Mouse (Mus musculus): ENCODE measurements around the gene Jade2. TPM values are rescaled to one million over a fixed set of nuclear protein-coding genes. Genes with fewer than 3 reads are reported as not detected.

Jade2 gene
- polyA plus RNA-seq, 1 experiment from 2014 or later = 0.52 TPM

DNA sequence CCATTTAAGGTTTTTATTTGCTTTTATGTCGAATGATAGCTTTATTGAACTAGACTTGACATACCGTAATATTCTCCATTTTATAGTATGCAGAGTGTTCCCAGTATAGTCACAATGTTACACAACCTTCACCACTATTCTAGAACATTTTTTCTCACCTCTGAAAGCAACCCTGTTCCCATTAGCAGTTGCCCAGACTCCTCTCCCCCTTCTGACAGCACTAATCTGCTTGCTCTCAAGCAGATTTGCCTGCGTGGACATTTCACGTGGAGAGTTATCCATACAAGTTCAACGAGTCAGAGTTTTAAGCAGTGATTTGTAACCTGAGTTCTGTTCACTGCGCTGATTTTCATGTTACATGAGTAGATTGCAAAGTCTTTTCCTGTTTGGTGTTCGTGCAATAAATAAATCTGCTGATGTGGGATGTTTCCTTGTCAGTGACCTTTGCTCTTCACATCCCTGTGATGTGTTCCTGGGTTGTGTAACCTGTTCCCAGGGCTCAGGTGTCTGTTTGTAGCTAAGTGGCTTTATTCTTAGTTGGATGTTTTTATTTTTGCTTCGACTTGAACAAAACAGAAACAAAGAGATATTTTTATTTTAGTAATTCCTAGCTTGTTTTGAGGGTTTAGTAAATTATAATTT lies 89.8 kb downstream of the Jade2 start:
- Histone ChIP-seq H3K27me3 (ENCODE audit: control insufficient read depth, insufficient read depth, low read length) (no peaks in the 10 kb centered on the region), H3K9me3 (replicated peaks; ENCODE audit: control insufficient read depth, low read length) (no peaks in the 10 kb centered on the region), H3K4me3 (ENCODE audit: low read depth, low read length) (no peak overlapping the region), H3K4me2 (ENCODE audit: low read depth, low read length) (no peak overlapping the region), H3K36me3 (replicated peaks; ENCODE audit: control insufficient read depth, insufficient read depth, low read depth, low read length) (no peaks in the 10 kb centered on the region), H3K9ac (replicated peaks; ENCODE audit: low read length) (no peak overlapping the region), H3K4me1 (ENCODE audit: control insufficient read depth, insufficient read depth, low read length) (no peaks in the 10 kb centered on the region), H3K27ac (replicated peaks; ENCODE audit: low read depth, low read length) (no peak overlapping the region)
- no peak for DNase-seq (ENCODE audit: low spot score)
- no peak for ATAC-seq (replicated peaks; ENCODE audit: insufficient number of reproducible peaks, low FRiP score, low TSS enrichment, low read depth)
- WGBS = 80% methylated on average over 8 of the region's 8 CpGs

DNA sequence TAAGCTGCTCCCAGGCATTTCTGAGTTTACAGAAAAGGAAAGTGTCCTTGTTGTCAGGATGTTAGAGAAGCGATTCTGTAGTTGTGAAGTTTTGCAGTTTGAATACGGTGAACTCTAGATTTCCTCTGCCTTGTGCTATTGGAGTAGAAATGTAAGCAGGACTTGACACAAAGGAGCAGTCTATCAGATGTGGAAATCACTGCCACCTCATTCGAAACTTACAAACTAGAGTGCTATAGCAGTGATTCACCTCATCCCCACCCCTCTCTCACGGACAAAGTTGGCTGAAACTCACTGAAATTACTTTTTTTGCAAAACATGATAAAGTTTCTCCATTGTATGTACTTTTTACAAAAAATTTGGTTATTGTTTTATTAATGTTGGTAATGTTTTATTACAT lies 92.6 kb downstream of the Jade2 start:
- H3K9me3 ChIP-seq (replicated peaks; ENCODE audit: control insufficient read depth, low read length) = no peaks in the 10 kb centered on the region
- no peak overlapping the region for H3K4me3 ChIP-seq (ENCODE audit: low read depth, low read length)
- ATAC-seq (replicated peaks; ENCODE audit: insufficient number of reproducible peaks, low FRiP score, low TSS enrichment, low read depth) = no peak
- WGBS = 86% methylated on average over 4 of the region's 4 CpGs
- no peaks in the 10 kb centered on the region for H3K4me1 ChIP-seq (ENCODE audit: control insufficient read depth, insufficient read depth, low read length)
- H3K9ac ChIP-seq (replicated peaks; ENCODE audit: low read length) = no peak overlapping the region
- no peak overlapping the region for H3K27ac ChIP-seq (replicated peaks; ENCODE audit: low read depth, low read length)
- no peak for DNase-seq (ENCODE audit: low spot score)
- no peaks in the 10 kb centered on the region for H3K36me3 ChIP-seq (replicated peaks; ENCODE audit: control insufficient read depth, insufficient read depth, low read depth, low read length)
- H3K4me2 ChIP-seq (ENCODE audit: low read depth, low read length) = no peak overlapping the region; the same call in 1 of the 2 replicates
- no peaks in the 10 kb centered on the region for H3K27me3 ChIP-seq (ENCODE audit: control insufficient read depth, insufficient read depth, low read length)

DNA sequence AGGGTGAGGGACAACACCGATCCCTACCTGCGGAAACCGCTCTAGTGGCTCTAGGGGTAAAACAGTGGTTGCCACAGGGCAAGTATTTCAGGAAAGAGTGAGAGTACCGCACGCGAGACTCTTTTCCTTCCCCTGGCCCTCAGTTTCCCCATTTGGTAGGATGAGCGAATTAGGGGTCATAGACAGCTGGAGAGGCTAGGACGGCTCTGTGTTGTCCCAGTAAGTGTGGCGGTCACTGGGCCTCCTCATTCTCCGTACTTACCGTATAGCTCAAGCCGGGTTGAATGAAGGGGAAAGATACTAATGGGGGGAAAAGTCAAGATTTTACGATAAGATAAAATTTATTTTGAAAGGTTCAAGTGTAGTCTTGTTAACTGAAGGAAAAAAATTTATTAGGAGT lies 93.5 kb downstream of the Jade2 start:
- Histone ChIP-seq H3K9ac (replicated peaks; ENCODE audit: low read length) (peak overlapping the region; percentile 70), H3K4me2 (ENCODE audit: low read depth, low read length) (peak overlapping the region; percentile 91), H3K27me3 (ENCODE audit: control insufficient read depth, insufficient read depth, low read length) (no peaks in the 10 kb centered on the region), H3K4me1 (ENCODE audit: control insufficient read depth, insufficient read depth, low read length) (no peaks in the 10 kb centered on the region), H3K9me3 (replicated peaks; ENCODE audit: control insufficient read depth, low read length) (no peaks in the 10 kb centered on the region), H3K36me3 (replicated peaks; ENCODE audit: control insufficient read depth, insufficient read depth, low read depth, low read length) (no peaks in the 10 kb centered on the region), H3K27ac (replicated peaks; ENCODE audit: low read depth, low read length) (no peak overlapping the region), H3K4me3 (ENCODE audit: low read depth, low read length) (peak overlapping the region; percentile 61)
- no peak for DNase-seq (ENCODE audit: low spot score)
- 8% methylated on average over 13 of the region's 13 CpGs for WGBS
- ATAC-seq (replicated peaks; ENCODE audit: insufficient number of reproducible peaks, low FRiP score, low TSS enrichment, low read depth) = no peak

Other genes with a start within 250 kb of the Jade2 start
- 169 and 174 TPM in 2 replicates for gene Nhp2, start 237.9 kb downstream of the Jade2 start, polyA plus RNA-seq (2014; fragmentation: Nextera tagmentation; extraction: Ambion mirVana)
- gene Rmnd5b, start 221.8 kb downstream of the Jade2 start, polyA plus RNA-seq (2014; fragmentation: Nextera tagmentation; extraction: Ambion mirVana) = 36.0 and 39.0 TPM in 2 replicates
- 7.4 and 10.2 TPM in 2 replicates for gene N4bp3, start 206.8 kb downstream of the Jade2 start, polyA plus RNA-seq (2014; fragmentation: Nextera tagmentation; extraction: Ambion mirVana)
- gene D930048N14Rik, start 206.7 kb downstream of the Jade2 start, polyA plus RNA-seq (2014; fragmentation: Nextera tagmentation; extraction: Ambion mirVana) = 0.88 and 1.1 TPM in 2 replicates
- 100 and 107 TPM in 2 replicates for gene 0610009B22Rik, start 168.8 kb downstream of the Jade2 start, polyA plus RNA-seq (2014; fragmentation: Nextera tagmentation; extraction: Ambion mirVana)
- gene Sec24a, start 94.0 kb downstream of the Jade2 start, polyA plus RNA-seq (2014; fragmentation: Nextera tagmentation; extraction: Ambion mirVana) = 10.5 and 11.5 TPM in 2 replicates
- gene Sar1b, start 94.0 kb downstream of the Jade2 start, polyA plus RNA-seq (2014; fragmentation: Nextera tagmentation; extraction: Ambion mirVana) = 104 and 108 TPM in 2 replicates
- 142 and 147 TPM in 2 replicates for gene Cdkn2aipnl, start 110.0 kb upstream of the Jade2 start, polyA plus RNA-seq (2014; fragmentation: Nextera tagmentation; extraction: Ambion mirVana)
- 178 and 192 TPM in 2 replicates for gene Ube2b, start 143.1 kb upstream of the Jade2 start, polyA plus RNA-seq (2014; fragmentation: Nextera tagmentation; extraction: Ambion mirVana)
- 9.4 and 9.5 TPM in 2 replicates for gene Cdkl3, start 146.6 kb upstream of the Jade2 start, polyA plus RNA-seq (2014; fragmentation: Nextera tagmentation; extraction: Ambion mirVana)
- 129 and 130 TPM in 2 replicates for gene Ppp2ca, start 241.0 kb upstream of the Jade2 start, polyA plus RNA-seq (2014; fragmentation: Nextera tagmentation; extraction: Ambion mirVana)

Data from embryonic facial prominence, embryonic 11.5 days (tissue).